Mouse (Mus musculus): Measurements from ENCODE around the gene Qk.

Gene Qk

GRCm38 (mm10) chr17:10326596-10327045, 7.0 kb upstream of the Qk start:
- DNase-seq (ENCODE audit: low read depth, low spot score), result no peak

GRCm38 (mm10) chr17:10325921-10326320, 6.3 kb upstream of the Qk start:
- no peak for DNase-seq (ENCODE audit: low read depth, low spot score)

- DNase-seq (ENCODE audit: low read depth, low spot score), result no peak
These were observed 2.1 kb upstream of the Qk start for GRCm38 (mm10) chr17:10321754-10322153.

GRCm38 (mm10) chr17:10321092-10321491, 1.4 kb upstream of the Qk start:
- DNase-seq (ENCODE audit: low read depth, low spot score), result no peak

GRCm38 (mm10) chr17:10320456-10320790, 769 bp upstream of the Qk start:
- DNase-seq (ENCODE audit: low read depth, low spot score), result no peak

- no peak for DNase-seq (ENCODE audit: low read depth, low spot score)
These were observed 296 bp downstream of the Qk start for GRCm38 (mm10) chr17:10319431-10319684.

- DNase-seq (ENCODE audit: low read depth, low spot score), result no peak
These were observed 858 bp downstream of the Qk start for GRCm38 (mm10) chr17:10318561-10319430.

- DNase-seq (ENCODE audit: low read depth, low spot score), result no peak
These were observed 1.6 kb downstream of the Qk start for GRCm38 (mm10) chr17:10317981-10318551.

- DNase-seq (ENCODE audit: low read depth, low spot score), result no peak
These were observed 2.5 kb downstream of the Qk start for GRCm38 (mm10) chr17:10317186-10317585.

- DNase-seq (ENCODE audit: low read depth, low spot score), result no peak
These were observed 3.2 kb downstream of the Qk start for GRCm38 (mm10) chr17:10316446-10316845.

- no peak for DNase-seq (ENCODE audit: low read depth, low spot score)
These were observed 9.6 kb downstream of the Qk start for GRCm38 (mm10) chr17:10310046-10310445.

- no peak for DNase-seq (ENCODE audit: low read depth, low spot score)
These were observed 10.5 kb downstream of the Qk start for GRCm38 (mm10) chr17:10309135-10309623.

- no peak for DNase-seq (ENCODE audit: low read depth, low spot score)
These were observed 13.2 kb downstream of the Qk start for GRCm38 (mm10) chr17:10306424-10306823.

GRCm38 (mm10) chr17:10304001-10304400, 15.7 kb downstream of the Qk start:
- DNase-seq (ENCODE audit: low read depth, low spot score), result no peak

- DNase-seq (ENCODE audit: low read depth, low spot score), result no peak
These were observed 18.5 kb downstream of the Qk start for GRCm38 (mm10) chr17:10300968-10301795.

GRCm38 (mm10) chr17:10299396-10299795, 20.3 kb downstream of the Qk start:
- DNase-seq (ENCODE audit: low read depth, low spot score), result no peak

GRCm38 (mm10) chr17:10292520-10292919, 27.1 kb downstream of the Qk start:
- no peak for DNase-seq (ENCODE audit: low read depth, low spot score)

GRCm38 (mm10) chr17:10284772-10285171, 34.9 kb downstream of the Qk start:
- DNase-seq (ENCODE audit: low read depth, low spot score), result no peak

- DNase-seq (ENCODE audit: low read depth, low spot score), result no peak
These were observed 40.1 kb downstream of the Qk start for GRCm38 (mm10) chr17:10279532-10279931.

GRCm38 (mm10) chr17:10269518-10269917, 50.1 kb downstream of the Qk start:
- DNase-seq (ENCODE audit: low read depth, low spot score), result no peak

GRCm38 (mm10) chr17:10268468-10268867, 51.2 kb downstream of the Qk start:
- no peak for DNase-seq (ENCODE audit: low read depth, low spot score)

- no peak for DNase-seq (ENCODE audit: low read depth, low spot score)
These were observed 53.4 kb downstream of the Qk start for GRCm38 (mm10) chr17:10266207-10266606.

Data from WW6 (cell line).